Mouse (Mus musculus): ENCODE measurements at regions not wholly inside any gene's neighbourhood (a gene's known extent, or its start where the extent isn't known, plus 50 kb on each side); places are given as distances from the start of the nearest gene placed in this dataset.
A peak's percentile ranks its signal among the peaks of the same experiment; 100 is the strongest.

DNA sequence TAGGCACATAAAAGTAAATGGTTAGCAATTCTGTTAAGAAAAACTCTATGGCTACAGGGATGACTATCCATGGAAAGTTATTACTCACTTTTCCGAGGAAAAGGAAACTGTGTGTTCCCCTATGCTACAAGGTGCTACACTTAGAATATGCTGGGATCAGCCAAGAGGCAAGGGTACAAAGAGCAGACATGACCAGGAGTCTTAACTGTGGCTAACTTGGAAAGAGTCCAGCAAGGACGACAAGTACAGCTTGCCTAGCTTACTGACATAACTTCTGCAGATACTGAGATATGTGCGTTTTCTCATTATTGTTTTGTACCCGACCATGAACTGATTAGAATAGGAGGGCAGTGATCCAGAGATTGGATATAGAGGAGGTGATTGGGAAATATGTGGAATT is 296.4 kb downstream of the Gm16223 start:
- no peak for TF ChIP-seq CTCF (IDR thresholded peaks at IDR 0.05)
- Histone ChIP-seq H3K27ac (no peak overlapping the region), H3K4me3 (no peak overlapping the region)
- intact Hi-C loops (cut with DNase I): no loop called here
- DNase-seq: no peak

DNA sequence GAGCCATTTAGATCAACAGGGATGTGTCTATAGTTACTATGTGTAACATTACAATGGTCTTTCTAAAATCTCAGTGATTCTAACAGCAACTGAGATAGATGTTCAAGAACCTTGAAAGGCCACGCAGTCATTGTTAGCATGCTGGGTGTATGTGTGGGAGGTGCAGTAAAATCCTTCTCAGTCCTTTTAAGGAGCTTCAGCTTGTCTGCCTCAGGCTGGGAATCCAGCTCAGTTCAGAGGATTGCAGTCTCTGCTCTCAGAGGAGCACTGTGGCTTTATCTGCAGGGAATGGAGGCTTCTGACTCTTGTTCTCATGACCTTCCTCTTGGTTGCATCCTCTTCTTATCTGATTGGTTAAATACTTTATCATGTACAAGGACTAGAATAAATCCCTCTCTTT is 320.2 kb downstream of the Gm16223 start:
- TF ChIP-seq CTCF (IDR thresholded peaks at IDR 0.05): no peak
- Histone ChIP-seq H3K4me3 (no peak overlapping the region), H3K27ac (no peak overlapping the region)
- intact Hi-C loops (cut with DNase I): no loop called here
- no peak for DNase-seq

DNA sequence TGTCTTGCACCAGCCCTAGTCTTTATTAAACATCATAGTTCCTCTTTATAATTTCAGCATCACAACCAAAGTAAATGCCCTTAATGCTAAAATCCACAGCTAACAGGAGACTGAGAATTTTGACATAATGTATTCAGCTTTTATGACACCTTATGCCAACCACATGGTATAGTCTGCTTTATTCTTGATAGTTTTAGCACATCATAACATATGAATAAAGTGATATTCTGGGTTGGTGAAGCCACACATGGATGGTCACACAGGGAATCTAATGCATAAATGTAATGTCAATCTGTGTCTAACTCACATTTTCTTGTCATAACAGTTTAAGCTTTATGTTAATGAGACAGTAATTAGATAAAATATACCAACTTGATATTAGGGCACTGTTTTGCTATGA is 328.9 kb downstream of the Gm16223 start:
- no peak for TF ChIP-seq CTCF (IDR thresholded peaks at IDR 0.05)
- H3K27ac ChIP-seq: no peak overlapping the region
- intact Hi-C loops (cut with DNase I): no loop called here
- no peak for DNase-seq
- no peak overlapping the region for H3K4me3 ChIP-seq

DNA sequence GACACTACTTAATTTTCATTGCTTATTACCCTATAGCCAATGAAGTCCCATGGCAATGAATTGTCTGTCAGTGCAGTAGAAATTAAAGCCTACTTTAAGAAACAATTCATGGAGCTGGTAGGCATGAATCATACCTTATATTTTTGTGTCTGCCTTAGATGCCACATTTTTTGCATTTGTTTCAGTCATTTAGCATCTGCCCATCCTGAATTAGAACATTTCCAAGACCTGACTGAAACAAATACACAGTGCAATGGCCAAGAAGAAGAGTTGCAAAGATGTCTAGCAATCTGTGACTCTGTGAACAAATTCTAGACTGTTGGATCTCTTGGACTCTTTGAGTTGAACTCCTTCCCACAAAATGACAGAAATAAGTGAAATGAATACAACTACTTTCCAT is 342.2 kb downstream of the Gm16223 start:
- TF ChIP-seq CTCF (IDR thresholded peaks at IDR 0.05): no peak
- H3K27ac ChIP-seq: no peak overlapping the region
- H3K4me3 ChIP-seq: no peak overlapping the region
- intact Hi-C loops (cut with DNase I): no loop called here
- DNase-seq: no peak

DNA sequence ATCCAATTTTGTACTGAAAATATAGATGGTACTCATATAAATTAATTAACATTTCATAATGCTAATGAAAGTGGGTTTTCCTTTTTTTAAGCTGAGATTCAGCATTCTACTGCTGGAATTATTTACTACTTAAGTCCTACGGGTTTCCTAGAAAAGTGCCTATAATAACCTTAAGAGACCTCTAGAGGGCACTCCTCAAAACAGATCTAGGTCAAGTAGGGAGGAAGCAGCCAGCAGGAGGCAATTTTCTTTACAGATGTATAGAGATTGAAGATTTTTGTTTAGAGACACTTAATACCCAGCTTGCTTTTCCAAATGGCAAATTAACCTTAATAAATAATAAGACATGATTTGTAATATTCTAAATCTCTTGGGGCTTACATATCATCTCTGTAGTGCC is 344.5 kb downstream of the Gm16223 start:
- no peak overlapping the region for H3K27ac ChIP-seq
- no peak overlapping the region for H3K4me3 ChIP-seq
- DNase-seq: no peak
- intact Hi-C loops (cut with DNase I): no loop called here
- peak; percentile 37 for TF ChIP-seq CTCF (IDR thresholded peaks at IDR 0.05)

DNA sequence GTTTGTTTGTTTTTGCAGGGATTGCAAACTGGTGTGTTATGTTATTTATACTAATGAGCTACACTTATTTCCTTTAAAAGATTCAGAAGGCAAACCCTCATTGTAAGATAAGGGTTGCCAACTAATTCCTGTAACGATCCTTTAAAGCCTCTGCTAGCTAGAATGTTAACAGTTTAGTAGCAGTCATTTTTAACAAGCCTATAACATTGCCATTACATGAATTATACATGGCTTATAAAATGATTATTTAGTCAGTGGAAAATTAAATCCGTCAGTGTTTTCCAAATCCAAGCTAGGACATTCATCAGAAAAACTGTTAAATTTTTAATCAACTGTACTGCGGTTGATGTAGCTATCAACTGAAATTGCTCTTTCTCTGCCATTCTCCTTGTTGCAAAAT is 358.1 kb downstream of the Gm16223 start:
- TF ChIP-seq CTCF (IDR thresholded peaks at IDR 0.05): no peak
- intact Hi-C loops (cut with DNase I): no loop called here
- no peak overlapping the region for H3K4me3 ChIP-seq
- no peak for DNase-seq
- H3K27ac ChIP-seq: no peak overlapping the region

DNA sequence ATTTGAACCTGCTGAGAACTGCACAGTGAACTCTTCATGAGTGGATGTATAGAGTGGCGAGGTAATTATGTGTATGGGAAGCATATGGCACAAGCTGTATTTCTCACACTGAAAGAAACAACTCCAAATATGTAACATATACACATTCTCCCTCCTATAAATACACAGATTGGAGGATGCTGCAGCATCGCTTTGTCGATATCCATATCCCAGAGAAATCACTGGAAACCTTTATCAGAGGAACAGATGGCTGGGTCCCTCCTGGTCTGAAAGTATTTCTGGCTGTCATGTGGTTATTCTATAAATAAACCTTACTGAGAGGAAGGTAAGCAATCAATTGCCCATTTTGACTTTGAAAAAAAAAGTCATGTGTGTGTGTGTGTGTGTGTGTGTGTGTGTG is 365.4 kb downstream of the Gm16223 start:
- intact Hi-C loops (cut with DNase I): no loop called here
- Histone ChIP-seq H3K4me3 (no peak overlapping the region), H3K27ac (no peak overlapping the region)
- TF ChIP-seq CTCF (IDR thresholded peaks at IDR 0.05): no peak
- DNase-seq: no peak

DNA sequence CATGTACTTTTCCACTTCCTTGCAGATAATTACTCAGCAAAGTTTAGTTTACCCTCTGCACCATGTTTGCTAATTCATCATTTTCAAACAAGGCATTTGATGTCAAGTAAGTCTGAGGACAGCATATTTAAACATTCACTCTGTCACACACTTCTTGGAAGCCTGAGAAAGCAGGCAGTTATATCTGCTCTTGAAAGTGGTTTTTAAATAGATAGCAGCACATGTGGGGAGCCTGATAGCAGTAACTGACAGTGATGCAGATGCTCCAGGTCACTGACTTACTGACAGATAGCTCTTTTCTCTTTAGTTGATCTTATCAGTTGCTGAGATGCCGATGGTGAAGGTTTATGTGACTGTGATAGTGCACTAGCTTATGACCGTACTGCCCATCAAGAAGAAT is 380.9 kb downstream of the Gm16223 start:
- intact Hi-C loops (cut with DNase I): no loop called here

DNA sequence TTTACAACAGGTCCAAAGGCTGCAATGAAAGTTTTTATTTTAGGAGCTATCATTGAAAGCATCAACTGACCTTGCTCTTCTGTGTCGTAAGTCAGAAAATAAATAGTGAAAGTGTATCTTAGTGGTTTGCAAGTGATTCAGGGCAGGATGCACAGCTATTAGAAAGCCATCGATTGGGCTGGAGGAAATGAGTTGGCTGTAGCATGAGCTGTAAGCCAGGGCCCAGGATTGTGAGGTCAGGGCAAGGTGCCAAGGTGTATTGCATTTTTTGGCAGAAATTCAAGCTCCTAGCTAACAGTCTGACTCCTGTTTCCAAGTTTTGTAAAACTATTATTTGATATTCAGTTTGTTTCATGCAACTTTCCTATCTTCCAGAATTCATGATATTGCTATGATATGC is 381.8 kb downstream of the Gm16223 start:
- no peak for DNase-seq
- intact Hi-C loops (cut with DNase I): no loop called here
- no peak overlapping the region for H3K27ac ChIP-seq
- H3K4me3 ChIP-seq: no peak overlapping the region
- TF ChIP-seq CTCF (IDR thresholded peaks at IDR 0.05): no peak

More for the DNA sequence above, 380.9 kb downstream of the Gm16223 start:
- no peak for TF ChIP-seq CTCF (IDR thresholded peaks at IDR 0.05)
- no peak overlapping the region for H3K27ac ChIP-seq
- no peak overlapping the region for H3K4me3 ChIP-seq
- DNase-seq: no peak

DNA sequence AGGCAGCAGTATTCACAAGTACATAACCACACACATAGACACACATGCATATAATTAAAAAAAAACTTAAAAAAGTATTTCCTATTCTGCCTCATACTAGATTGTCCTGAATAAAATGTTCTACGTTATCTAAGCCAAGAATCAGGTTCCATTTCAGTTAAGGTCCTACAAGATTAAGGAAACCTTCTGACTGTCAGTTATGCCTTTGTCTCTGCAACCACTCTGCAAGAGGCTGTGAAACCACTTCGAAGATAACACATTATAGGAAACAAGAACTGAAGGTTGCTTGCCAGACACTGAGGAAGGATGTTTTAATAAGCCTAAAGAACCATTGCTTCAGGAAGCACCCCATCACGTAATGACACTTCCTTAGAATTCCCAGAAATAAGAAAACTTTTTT is 385.9 kb downstream of the Gm16223 start:
- H3K4me3 ChIP-seq: no peak overlapping the region
- no peak overlapping the region for H3K27ac ChIP-seq
- intact Hi-C loops (cut with DNase I): no loop called here
- no peak for DNase-seq
- no peak for TF ChIP-seq CTCF (IDR thresholded peaks at IDR 0.05)

DNA sequence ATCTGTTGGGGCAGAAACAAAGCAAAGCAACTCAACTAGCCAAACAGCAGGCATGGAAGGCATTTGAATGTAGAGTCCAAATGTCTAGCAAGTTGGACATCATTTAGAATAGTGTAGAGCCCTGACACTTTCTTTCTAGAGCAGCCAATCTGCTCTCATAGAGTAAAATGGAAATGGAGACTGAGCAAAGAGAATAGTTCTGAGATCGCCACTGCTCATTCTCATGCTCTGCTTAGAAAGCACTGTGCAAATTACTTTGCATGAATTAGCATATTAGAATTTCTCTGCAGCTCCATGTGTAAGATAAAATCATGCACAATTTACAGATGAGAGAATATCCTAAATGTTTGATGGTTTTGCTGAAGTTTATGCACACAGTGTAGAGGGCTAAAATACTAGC is 393.4 kb downstream of the Gm16223 start:
- intact Hi-C loops (cut with DNase I): no loop called here
- H3K4me3 ChIP-seq: no peak overlapping the region
- no peak for DNase-seq
- H3K27ac ChIP-seq: no peak overlapping the region
- no peak for TF ChIP-seq CTCF (IDR thresholded peaks at IDR 0.05)

DNA sequence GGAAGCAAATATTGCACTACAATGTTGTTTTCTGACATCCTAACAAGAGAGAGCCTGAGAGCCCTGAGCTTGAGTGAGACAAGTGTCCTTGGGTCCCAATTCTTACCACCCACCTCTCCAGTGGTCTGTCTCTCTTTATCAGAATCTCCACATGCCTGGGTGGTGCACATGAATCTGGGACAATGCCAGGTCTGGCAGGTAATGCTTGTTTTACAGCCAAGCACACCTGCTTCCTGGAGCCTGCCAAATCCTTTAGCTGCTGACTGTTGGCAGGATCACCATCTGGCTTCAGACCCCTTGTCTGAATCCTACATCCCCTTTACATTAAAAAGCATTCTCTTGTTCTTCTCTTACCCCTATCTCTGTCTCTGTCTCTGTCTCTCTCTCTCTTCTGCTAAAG is 397.1 kb downstream of the Gm16223 start:
- DNase-seq: no peak
- no peak overlapping the region for H3K4me3 ChIP-seq
- no peak for TF ChIP-seq CTCF (IDR thresholded peaks at IDR 0.05)
- H3K27ac ChIP-seq: no peak overlapping the region
- intact Hi-C loops (cut with DNase I): no loop called here

DNA sequence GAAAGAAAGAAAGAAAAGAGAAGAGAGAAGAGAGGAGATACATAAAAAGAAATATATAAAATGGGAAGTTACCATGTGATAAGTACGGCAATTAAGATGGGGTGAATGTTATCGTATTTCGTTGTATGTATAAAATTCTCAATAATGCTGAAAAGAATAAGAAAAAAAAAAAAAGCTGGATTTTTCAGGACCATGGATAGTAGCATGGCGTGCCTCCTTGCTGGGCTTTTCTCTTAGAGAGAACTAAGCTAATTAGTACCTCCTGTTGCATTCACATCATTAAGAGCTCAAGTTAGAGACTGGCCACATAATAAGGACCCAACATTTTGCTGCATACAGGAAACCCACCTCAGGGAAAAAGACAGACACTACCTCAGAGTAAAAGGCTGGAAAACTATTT is 405.7 kb downstream of the Gm16223 start:
- intact Hi-C loops (cut with DNase I): no loop called here
- H3K27ac ChIP-seq: no peak overlapping the region
- no peak overlapping the region for H3K4me3 ChIP-seq
- no peak for DNase-seq
- TF ChIP-seq CTCF (IDR thresholded peaks at IDR 0.05): no peak

DNA sequence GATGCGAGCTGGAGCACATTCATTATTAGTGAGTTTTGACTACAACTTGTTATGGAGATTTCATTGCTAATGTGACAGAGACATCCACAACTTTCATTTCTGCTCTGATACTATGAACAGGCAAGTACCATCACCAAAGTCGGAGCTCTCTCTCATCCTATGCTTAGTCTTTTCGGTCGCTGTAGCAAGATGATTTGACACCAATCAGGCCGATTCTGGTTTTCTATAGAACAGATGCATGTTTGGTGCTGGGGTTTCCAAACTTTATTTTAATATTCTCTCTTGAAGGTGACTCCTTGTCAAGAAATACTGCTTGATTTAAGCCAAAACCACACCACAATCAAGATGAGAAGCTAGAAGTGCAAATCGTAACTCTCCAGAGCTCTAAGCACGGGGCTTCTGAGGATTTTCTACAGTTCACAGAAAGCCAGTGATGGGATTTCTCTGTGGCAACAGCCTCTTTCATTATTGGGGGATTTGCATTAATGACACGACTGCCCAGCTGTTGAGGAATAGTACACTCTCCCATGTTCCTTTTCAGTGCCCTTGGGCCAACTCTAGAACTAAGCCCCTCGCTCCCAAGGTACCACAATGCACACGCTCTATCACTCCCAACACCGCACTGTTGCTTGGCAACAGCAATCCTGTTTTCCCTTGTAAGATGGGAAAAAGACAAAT is 434.5 kb downstream of the Gm16223 start:
- TF ChIP-seq CTCF (IDR thresholded peaks at IDR 0.05): no peak

DNA sequence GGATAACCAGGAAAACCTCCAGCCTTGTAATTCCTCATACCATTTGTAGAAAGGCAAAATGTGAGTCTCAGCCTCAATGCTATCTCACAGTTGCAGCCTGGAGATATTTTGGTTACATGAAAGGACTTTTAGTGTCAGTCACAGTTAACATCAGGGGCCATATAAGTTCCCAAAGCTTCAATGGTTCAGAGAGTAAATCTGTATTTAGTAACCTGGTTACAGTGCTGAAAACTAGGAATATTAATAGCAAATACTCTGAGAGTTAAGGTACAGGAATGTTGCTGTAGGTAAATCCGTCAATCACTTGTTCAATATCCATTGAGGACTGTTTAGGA is 435.0 kb downstream of the Gm16223 start:
- Histone ChIP-seq H3K27ac (no peak overlapping the region), H3K4me3 (no peak overlapping the region)
- no peak for TF ChIP-seq CTCF (IDR thresholded peaks at IDR 0.05)
- no peak for DNase-seq
- intact Hi-C loops (cut with DNase I): no loop called here

More for the DNA sequence above, 434.5 kb downstream of the Gm16223 start:
- H3K4me3 ChIP-seq: no peak overlapping the region
- intact Hi-C loops (cut with DNase I): no loop called here
- no peak for DNase-seq
- no peak overlapping the region for H3K27ac ChIP-seq
